Mouse (Mus musculus): ENCODE data around the gene Ryr2.

- no peak for TF ChIP-seq CTCF (conservative IDR thresholded peaks at IDR 0.05 in 1 of 2, IDR thresholded peaks at IDR 0.05 in 1 of 2; ENCODE audit: low read depth in 2 of 2, low read length in 2 of 2)
- no peak for TF ChIP-seq POLR2A (IDR thresholded peaks at IDR 0.05; ENCODE audit: low read depth, low read length)
- TF ChIP-seq POLR2AphosphoS2 (IDR thresholded peaks at IDR 0.05; ENCODE audit: low read depth, low read length), result no peak
- TF ChIP-seq EP300 (IDR thresholded peaks at IDR 0.05; ENCODE audit: low read length), result no peak
- no peak for TF ChIP-seq GABPA (IDR thresholded peaks at IDR 0.05; ENCODE audit: insufficient replicate concordance, low read depth, low read length)
- TF ChIP-seq TBP (conservative IDR thresholded peaks at IDR 0.05; ENCODE audit: low read depth, low read length), result no peak
- no peak for TF ChIP-seq E2F4 (IDR thresholded peaks at IDR 0.05; ENCODE audit: insufficient replicate concordance, low read depth, low read length)
- no peak for TF ChIP-seq USF2 (conservative IDR thresholded peaks at IDR 0.05; ENCODE audit: low read depth, low read length)
- no peak for TF ChIP-seq USF1 (IDR thresholded peaks at IDR 0.05; ENCODE audit: low read depth, low read length)
- no peak for TF ChIP-seq MAX (IDR thresholded peaks at IDR 0.05; ENCODE audit: low read length)
- TF ChIP-seq ELF1 (IDR thresholded peaks at IDR 0.05; ENCODE audit: low read depth, low read length), result no peak
- TF ChIP-seq MAZ (IDR thresholded peaks at IDR 0.05; ENCODE audit: low read depth, low read length), result no peak
Measured at GRCm38 (mm10) chr13:12096382-12096932, 10.3 kb downstream of the Ryr2 start.

All from CH12.LX (cell line).